Mouse (Mus musculus): Measurements from ENCODE around the gene Sytl3.
"Not testable (repeated sequence)": the region's sequence is repeated elsewhere in the genome, so short reads cannot be mapped to it uniquely, and the experiment has no call there.

Sytl3 gene

DNA sequence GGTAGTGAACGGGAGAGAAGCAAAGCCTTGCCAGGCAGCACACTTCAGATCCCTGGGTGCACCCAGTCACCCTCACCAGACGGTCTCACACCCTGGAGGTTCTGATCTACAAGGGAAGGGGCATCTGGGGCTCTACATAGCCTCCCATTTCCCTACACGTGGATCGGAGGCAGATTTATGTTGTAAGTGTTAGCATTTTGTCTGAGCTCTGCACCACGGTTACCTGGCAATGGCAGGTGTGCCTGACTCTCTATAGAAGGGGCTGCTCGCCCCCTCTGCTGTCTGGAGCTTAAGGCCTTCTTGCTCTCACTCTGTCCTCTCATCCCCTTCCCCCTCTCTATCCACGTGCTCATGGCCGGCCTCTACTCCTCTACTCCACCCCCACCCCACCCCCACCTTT, 37.6 kb downstream of the Sytl3 start:
- DNase-seq = not testable (repeated sequence)

DNA sequence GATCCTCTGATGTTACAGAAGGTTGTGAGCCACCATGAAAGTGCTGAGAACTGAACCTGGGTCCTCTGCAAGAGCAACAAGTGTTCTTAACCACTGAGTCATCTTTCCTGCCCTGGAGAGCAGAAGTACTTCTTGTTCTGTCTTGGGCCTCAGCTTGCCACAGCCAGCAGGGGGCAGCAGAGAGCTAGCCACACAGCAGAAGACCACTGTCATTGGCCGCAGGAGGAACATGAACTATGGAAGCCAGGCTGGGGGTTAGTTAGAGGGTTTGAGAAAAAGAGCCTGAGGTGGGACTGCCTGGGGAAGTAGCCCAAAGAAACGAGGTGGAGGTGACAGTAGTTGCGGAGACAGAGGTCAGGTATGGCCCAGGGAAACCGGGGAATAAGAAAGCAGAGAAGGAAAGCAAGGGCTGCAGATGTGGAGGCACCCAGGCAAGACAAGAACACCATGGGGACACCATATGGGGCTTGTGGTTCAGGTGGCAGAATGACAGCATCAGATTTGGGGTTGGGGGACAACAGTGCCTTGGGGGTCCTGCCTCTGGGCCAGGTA, 38.4 kb downstream of the Sytl3 start:
- peak; percentile 67 to 68 for DNase-seq

DNA sequence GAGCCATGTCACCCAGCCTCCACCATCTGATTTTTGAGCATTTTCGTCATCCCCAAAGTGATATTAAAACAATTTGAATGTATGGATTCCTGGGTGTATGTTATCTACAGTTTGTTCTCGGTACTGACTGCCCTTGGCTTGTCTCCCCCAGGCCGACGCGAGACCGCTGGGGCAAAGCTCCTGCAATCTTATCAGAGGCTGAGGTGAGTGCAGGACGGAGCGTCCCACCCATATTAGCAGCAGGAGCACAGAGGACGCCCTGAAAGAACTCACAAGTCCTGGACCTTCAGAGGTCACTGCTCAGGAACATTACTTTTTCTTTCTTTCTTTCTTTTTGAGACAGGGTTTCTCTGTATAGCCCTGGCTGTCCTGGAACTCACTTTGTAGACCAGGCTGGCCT, 40.6 kb downstream of the Sytl3 start:
- not testable (repeated sequence) for DNase-seq

DNA sequence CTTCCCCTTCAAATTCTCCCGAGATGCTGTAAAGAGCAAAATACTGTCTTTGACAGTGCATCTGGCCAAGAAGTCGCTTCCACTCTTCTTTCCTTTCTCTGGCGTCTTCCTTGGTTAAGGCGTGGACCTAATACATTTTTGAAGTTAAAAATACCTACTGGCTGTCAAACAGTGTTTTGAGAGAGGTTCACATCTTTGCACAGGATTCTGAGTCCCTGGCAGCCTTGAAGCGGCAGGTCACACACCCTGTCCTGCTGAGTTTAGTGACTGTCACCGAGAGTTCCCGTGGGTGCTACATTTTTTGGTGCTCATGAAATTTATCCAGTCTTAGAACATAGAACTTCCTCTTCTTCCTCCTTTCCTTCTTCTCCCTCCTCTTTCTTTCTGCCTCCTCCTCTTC, 41.2 kb downstream of the Sytl3 start:
- not testable (repeated sequence) for DNase-seq

DNA sequence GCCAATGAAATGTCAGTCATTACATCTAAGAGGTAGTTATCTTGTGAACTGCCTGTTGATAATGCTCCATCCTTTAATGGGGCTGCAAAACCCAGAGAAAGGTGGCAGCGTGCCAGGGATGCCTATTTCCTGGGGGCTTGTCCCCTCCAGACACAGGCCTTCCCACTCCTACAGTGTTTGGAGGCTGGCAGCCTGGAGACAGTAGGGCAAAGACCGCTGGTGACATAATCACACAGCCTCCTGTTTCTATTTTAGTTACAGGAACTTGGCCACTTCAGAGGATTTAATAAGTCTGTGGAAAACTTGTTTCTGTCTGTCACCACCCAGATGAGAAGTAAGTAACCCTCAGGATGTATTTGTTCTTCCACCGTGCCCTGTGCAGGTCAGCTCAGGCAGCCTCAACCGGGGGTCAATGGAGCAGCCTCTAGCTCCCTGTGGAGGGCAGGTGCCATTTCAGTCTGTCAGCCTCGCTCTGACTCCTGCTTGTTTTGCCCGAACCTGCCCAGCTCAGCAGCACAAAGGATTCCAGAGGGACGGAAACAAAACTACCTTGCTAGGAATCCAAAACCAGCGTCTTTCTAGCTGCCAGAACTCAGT, 43.8 kb downstream of the Sytl3 start:
- not testable (repeated sequence) for DNase-seq

DNA sequence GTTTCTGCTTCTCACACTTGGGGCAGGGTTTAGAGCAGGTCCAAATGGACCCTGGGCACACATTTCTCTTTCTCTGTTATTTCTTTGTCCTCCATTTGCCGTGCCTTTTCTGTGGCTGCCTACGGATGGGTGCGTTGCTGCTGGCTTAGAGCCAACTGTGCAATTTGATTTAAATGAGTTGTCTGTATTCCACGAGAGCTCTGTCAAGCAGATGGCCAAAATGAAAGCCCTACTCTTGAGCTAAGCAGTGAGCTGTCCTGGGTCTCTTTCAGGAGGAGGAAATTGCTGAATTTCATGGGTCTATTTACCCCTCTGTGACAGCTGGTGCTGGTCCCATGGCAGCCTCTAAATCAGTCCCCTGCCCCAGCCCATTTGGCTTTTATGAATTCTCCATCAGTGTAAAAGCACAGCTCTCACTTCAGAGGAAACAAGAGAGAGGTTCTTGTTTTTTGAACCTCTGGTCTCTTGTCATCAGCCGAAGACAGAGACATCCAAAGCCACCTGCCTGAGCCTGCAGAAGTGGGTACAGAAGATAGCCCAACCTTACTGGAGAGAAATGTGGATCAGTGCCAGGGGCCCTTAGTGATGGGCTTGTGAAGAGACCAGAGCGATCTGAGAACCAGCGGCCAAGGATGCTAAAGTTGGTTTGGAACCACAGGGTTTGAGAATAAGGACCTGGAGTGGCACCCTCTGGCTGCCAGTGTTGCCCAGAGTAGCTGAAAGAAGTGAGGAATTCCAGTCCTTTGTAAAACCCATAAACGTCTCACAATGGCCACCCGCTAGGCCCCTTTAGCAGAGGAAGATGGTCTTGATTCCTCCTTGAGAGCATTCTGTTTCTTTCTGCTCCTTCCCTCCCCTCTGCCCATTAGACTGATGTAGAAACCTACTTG, 44.7 kb downstream of the Sytl3 start:
- not testable (repeated sequence) for DNase-seq

DNA sequence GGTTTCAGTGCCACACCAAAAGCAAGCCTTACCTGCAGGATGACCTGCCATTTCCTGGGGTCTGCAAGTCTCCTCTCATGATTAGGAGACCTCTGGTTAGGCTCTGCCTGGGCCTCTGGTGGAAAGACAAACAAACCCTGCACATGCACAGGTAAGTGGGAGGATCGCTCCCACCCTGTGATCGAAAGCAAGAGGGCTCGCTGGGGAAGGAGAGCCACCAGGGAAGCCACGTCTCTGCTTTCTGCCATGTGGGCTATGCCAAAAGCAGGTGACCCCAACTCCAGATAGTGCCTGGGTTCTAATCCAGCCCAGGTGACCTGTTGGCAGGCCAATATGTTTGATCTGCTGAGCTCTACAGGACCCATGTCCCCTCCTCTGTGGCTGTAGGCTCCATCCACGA, 47.6 kb downstream of the Sytl3 start:
- DNase-seq = not testable (repeated sequence)

DNA sequence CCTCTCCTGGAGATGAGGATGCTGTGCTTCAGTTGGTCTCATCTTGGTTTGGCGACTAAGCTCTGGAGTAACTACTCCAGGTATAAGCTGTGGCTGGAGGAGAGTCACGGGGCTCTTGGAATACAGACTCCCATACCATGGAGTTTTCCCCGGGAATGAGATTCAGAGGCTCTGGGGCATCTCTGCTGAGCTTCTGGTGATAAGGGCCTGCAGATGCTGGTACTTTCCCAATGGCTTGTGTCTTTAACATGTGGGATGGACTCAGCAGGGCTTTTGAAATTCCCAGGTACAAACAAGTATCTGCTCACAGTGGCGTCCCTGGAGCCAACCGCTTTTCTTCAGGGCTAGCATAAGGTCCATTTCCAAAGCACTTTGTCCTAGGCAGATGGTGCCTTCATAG, 48.5 kb downstream of the Sytl3 start:
- not testable (repeated sequence) for DNase-seq

DNA sequence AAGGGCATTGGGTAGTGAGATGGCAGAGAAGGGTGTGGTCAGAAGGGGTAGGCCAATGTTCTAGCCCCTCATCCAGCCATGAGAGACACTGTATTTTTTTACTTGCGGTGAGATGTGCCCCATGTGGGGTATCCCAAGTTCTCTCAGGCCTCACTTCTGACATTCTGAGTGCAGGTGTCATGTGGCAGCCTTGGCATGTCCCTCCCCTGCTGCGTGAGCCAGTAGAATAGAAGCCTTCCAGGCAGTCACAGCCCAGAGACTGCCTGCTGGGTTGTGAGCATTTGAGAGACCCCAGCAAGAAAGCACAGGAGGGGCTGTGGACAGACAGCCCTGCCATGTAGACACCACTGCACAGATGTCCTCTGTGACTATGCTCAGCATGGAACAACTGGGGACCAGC, 49.3 kb downstream of the Sytl3 start:
- DNase-seq = not testable (repeated sequence)

DNA sequence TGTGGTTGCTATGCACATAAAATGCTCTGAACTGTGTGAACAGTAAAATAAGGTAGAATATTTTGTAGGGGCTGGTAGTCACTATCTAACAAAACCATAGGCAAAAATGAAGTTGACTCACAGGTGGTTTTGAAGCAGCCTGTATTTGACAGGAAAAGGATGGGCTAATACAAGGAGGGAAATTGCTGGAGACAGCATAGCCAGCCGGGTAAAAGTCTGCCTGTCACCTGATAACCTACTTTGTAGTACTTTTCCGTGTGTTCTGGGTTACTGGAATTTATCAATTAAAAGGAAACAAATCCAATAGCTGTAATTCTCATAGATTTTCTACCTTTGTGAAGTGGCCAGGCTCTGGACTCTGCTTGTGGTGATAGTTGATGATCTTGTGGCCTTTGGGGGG, 54.6 kb downstream of the Sytl3 start:
- not testable (repeated sequence) for DNase-seq

DNA sequence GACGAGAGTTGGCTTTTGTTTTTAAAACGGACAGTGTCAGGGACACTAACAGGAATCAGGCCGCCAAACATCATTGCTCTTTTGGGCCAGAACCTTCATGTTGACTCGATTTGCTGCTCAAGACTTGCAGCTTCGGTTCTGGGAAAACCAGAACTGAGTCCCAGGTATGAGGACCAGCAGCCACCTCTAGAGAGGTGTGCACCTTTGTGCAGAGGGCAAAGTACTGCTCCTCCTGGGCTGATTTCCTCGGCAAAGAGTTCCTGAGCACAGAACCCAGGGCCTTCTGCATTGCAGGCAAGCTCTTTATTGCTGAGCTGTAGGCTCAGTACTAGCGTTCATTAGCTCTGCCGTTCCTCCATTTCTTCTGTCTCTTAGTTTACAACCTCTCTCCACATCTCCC, 55.1 kb downstream of the Sytl3 start:
- not testable (repeated sequence) for DNase-seq

DNA sequence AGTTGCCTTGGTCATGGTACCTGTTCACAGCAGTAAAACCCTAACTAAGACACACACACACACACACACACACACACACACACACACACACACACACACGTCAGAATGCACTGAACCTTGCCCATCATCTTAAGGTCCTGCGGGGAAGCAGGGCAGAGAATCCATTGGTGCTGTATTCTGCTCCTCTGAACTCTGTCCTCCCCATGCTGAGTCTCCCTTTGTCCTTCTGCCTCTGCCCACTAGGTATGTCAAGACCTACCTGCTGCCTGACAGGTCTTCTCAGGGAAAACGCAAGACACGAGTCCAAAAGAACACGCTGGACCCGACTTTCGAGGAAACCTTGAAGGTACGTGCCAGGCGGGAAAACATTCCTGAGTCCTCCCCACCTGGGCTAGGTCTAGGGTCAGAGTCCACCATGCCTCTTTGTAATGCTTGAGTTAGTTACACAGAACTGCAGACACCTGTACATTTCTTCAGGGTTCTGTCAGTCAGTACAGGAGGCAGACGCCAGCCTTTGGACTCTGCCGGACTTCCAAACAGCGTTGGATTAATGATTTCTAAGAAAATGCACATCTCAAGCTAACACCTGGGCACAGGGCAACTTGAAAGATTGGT, 69.2 kb downstream of the Sytl3 start:
- DNase-seq = no peak

DNA sequence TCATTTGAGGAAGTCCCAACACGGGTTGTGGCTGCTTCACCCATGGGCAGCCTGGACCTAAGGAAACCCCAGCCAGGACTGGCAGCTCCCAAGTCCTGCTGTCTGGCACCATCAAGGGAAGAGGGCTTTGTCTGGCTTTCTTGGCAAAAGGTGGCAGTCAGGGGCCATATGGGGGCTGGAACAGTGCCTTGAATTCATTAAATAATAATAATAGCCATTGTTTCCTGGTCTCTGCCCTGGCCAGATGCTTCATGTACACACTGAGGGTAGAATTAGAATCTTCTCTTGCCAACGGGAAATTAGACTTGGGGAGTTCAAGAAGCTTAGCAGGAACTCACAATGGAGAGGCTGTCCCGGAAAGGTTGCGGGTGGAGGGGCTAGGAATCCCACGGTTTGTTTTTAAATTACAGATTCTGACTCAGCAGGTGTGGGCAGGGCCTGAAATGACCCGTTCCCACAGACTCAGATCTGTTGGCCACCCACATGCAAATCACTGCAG, 70.4 kb downstream of the Sytl3 start:
- DNase-seq = no peak

DNA sequence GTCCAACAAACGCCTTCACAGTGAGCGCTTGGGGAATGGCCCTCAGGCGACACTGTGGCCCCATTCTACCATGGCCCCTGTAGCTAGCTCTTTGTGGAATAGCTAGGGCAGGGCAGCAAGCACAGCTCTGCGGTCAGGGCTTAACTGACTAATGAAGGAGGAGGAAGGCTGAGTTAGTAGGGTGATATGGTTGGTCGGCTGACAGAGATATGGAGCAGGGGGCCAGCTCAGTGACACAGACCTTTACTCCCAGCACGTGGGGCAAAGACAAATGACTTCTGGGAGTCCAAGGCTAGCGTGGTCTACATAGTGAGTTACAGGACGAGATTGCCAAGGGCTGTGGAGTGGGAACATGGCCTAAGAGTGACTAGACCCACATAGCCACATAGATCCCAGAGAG, 72.2 kb downstream of the Sytl3 start:
- no peak for DNase-seq

DNA sequence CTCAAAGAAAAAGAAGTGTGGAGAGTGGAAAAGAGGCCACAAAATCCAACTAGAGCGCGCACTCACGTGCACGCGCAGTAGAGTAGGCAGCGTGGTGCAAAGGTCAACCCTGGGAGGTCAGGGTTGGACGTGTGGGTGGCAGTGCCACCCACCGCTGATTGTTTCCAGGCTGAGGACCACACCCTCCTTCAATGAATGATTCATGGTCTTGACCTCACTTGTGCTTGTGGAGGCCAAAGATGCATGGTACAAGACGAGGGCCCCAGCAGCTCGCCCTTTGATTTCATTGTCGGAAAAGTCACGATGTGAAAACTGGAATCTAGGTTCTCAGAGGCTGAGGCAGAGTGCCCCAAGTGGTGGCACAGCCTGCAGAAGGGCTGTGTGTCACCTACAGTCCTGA, 72.7 kb downstream of the Sytl3 start:
- no peak for DNase-seq

DNA sequence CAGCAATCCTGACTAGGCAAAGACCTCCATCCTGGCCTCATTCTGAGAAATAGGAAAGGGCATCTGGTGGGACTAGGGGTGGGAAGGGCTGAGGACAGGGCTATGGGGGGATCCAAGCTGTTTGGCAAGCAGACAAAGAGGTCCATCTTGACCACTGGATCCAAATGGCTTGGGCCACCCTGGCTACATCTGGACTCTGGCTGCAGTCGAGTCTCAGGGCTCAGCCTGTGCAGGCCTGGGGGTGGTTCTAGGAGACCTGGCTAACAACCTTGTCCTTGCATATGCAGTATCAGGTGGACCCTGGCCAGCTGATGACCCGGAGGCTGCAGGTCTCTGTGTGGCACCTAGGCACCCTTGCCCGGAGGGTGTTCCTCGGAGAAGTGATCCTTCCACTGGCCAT, 73.8 kb downstream of the Sytl3 start:
- DNase-seq = peak; percentile 15 to 18

DNA sequence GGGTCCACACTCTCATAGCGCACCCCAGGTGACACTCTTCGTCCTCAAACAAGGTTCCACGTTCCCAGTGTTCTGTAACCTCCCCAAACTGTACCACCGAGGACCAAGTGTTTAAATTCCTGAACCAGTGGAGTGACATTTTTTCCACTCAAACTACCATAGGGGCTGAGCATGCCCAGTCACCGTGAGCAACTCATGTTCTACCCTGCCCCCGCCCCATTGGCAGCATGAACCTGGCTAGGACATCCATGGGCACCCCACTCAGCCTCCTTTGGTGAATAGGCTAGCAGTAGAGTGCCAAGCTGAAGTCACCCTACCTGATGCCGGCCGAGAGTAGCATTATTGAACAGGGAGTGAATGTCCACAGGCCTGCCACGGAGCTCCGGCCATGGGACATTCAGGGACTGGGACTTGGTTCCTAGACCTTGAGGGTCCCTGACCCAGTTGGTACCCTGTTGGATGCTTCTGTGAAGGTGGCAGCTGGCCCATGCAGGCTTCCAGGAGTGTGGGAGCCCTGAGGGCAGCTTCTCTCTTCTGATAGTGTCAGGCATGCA, 74.5 kb downstream of the Sytl3 start:
- peak; percentile 33 to 35 for DNase-seq

DNA sequence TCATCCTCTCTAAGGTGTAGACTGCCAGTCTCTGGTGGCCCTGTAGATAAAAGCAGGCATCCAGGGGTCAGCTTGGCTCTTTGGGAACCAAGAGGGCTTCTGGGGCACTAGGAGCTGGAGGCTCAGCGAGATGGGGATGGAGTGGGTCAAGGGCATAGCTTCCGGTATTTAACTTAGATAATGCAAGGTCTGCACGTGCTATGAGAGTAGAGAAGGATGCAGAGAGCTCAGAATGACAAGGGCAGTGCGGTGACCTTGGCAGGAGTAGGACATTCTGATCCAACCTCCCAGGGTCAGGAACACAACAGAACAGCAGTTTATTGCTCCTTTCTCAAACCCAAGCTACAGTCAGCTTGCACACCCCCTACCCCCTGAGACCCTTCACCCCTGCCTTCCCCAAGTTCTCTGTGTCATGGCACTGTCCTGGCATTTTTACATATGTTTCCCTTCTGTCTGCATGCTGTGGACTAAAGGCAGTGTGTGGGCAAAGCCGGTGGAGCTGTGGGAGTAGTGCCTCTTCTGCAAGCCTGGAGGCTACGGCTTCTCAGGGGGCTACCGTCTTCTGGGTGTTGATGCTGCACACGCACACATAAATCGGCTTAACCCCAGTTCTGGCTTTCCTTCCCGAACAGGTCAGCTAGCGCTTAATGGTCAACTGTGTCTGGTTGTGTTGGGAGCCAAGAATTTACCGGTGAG, 76.0 kb downstream of the Sytl3 start:
- peak; percentile 30 for DNase-seq

DNA sequence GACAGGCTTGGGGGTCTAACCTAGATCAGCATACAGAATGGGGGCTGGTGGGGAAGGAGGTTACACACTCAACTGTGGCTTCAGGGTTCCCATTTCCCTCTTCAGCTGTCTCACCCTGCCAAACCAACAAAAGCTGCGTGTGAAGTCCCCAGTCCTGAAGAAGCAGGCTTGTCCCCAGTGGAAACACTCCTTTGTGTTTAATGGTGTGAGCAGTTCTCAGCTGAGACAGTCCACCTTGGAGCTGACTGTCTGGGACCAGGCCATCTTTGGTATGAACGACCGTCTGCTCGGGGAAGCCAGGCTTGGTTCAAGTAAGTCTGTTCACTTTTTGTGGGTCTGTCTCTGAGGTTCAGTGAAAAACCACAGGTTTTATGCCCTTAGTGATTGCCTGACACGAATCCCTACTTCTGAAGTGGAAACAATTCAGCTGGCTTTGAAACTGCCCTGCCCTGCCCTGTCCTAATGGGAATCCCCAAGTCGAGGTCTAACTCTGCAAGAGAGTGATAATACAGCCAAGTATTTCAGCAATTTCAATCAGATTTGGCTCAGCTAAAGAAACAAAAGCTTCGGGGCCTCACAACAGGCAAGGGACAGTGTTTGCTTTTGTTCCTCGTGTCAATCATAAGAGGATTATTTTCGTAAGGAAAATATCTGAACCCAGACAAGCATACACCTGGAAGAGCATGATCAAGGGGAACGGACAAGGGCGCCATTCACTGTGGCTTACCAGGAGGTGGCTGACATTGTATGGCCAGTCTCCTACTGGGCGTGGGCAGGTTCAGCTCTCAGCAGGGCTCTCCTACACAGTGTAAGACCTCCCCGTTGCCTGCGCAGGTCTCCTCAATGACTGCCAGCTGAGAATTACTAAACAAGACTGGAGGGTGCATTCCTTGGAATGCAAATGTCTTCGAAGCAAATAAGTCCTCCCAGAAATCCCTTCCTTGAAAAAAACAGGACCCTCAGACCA, 77.7 kb downstream of the Sytl3 start:
- DNase-seq = peak; percentile 26 to 27

DNA sequence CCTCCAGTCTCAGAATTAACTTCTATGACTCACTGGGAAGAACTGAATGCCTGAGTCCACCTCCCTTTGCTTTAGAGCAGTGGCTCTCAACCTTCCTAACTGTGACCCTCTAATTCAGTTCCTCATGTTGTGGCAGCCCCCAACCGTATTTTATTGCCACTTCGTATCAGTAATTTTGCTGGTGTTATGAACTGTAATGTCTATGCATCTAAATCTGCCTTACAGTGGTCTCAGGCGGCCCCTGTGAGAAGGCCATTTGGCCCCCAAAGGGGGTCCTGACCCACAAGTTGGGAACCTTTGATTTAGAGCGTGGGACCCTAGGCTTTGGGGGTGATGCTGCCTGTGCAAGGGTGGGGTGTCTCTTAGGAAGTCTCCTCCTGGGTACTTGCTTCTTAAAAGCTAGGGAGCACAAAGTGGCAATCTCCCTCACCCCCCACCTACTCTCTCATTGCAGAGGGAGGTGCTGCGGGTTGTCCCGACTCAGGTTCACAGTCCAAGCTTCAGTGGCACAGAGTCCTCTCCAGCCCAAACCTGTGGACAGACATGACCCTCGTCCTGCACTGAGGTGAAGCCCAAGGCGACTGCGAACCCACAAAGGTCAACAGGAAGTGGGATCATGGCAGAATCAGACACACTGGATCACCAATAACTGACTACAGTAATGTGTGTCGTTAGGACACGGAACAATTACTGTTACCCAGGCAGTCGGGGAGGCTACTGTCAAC, 78.5 kb downstream of the Sytl3 start:
- DNase-seq = peak; percentile 23 to 27

DNA sequence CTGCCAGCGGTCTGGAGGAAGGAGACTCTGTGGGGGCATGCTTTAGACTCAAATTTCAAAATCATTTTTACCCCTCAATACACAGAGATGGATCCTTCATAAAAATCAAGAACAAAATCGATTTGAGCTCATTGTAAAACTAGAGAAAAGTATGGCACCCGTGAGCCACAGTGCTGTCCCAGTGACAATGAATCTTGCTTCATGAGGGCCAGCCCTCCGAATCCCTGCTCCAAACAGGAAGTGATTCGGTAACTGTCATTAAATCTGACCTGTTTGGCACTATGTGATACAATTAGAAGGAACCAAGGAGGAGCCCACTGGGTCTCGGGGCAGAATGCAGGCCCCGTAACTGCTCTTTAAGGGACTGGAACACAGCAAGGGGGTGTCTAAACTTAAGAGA, 79.9 kb downstream of the Sytl3 start:
- no peak for DNase-seq
